Mouse (Mus musculus): ENCODE results near the gene Mta2.
A peak's percentile ranks its signal among the peaks of the same experiment; 100 is the strongest.

Gene Mta2

DNA sequence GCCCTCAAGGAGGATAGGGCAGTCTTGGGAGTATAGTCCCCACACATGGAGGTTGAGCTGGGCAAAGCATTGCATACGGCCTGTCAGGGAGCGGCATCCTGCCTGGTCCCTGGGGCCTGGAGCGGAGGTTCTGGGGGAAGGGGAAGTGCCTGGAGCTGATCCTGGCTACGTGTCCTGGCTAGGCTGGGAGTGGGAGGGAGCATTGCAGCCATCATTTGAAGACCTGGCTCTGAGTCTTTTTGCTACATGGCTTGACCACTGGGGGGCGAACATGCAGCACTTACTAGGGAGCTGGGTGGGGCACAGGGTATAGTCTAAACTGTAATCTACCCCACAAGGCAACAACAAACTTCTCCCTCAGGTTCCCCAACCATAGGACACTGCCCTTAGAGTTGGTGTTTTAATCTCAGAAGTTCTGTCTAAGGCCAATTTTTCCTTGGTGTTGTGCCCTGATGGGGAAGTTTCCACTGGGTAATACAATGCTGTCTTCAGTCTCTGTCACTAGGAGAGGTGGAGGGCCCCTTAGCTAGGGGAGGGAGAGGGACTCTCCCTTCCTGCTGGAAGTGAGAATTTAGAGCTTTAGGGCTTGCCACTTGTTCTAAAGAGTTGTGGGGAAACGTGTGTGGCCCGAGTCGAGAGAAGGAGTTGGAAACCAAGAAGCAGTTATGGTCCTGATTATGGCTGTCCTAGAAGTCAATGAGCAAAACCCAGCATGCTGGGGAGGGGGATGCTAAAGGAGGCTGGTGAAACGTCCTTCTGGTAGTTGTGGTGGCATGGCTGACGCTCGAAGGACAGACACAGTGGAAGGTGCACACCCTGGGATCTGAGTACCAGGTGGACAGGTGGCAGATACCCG lies 51.3 kb downstream of the Mta2 start:
- DNase-seq, result peak; percentile 89 to 93

DNA sequence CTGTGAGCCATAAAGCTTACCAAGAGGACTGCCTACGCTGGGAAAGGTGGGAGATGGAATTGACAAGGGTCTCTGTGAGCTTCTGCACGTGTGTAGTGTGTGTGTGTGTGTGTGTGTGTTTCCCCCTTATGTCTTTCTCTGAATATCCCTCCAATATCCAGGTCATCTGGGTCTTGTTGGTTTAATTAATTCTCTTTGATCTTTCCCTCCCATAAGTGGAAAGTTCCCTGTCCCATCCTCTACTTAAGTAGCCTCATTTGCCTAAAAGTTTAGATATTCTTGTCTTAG lies 51.9 kb downstream of the Mta2 start:
- DNase-seq, result no peak

DNA sequence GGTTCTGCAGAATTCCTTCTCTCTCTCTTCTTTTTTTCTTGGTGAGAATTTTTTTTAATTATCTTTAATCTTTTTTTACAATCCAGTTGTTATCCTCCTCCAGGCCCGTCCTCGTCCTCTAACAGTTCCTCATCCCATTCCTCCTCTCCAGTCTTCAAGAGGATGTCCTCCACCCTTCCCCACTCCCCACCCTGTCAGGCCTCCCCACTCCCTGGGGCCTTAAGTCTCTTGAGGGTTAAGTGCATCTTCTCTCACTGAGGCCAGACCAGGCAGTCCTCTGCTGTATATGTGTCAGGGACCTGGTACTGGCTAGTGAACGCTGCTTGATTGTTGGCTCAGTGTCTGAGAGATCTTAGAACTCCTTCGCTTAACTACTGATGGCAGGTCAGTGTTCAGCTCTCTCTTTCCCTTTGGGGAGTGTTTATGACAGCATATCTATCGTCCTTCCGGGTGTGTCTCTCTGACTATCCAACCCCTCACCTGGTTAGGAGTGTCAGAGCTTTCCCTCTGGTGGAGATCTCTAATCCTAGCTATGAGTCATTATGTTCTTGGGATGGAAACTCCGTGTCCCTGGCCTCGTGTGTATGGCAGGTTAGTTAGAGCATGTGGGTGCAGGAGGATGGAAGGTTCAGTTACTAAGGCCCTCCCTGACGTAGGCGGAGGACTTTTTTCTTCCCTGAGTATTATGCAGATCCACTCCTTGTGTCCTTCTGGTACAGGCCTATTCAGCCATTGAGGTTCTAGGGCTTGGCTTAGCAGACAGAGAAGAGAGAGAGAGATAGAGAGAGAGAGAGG lies 53.3 kb downstream of the Mta2 start:
- DNase-seq, result no peak

DNA sequence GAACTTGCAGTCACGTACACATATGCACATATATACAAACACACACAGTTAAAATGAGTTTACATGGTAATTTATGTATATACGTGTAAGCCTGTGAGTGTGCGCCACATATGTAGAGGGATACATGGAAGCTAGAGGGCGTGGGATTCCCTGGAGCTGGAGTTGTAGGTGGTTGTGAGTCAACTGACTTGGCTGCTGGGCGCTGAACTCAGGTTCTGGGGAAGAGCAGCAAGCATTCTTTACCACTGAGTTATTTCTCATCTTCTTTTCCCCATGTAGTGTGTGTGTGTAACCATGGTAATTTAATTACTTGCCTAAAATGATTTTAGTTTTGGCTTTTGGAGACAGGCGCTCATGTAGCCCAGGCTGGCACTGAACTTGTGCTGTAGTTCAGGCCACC lies 54.9 kb downstream of the Mta2 start:
- no peak for DNase-seq

DNA sequence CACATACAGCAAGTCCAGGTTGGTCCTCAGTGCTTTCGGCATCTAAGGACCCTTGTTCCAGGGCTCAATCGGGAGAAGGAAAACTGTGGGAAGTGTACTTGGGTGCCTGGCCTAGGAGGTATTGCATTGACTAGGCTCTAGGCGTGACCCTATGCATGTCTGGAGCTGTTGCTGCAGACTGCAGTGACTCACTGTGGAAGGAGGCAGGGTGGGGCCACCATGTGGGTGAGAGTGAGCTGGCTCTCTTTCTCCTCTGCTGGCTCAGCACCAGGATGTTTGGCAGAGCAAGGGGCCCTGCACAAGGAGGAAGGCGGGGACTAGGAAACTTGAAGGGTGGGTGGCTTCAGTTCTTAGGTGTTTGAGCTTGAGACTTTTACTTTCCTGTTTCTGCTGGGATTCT lies 55.9 kb downstream of the Mta2 start:
- peak; percentile 91 to 95 for DNase-seq

DNA sequence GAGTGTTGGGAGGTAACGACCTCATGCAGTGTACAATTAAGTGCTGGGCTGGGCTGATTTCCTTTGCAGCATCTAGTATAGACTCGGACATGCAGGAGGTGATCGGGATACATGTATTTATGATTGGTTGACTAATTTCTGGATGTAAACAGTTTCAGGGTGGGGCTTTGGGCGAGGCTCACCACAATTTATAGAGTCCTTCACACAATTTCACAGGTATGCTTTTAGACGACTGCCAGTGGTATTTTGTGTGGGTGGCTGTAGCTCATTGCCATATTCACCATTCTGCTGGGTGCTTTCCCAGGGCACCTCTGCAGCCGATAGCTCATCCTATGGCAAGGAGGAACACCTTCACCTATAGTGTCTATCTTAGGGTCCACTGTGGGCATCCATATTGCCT lies 56.9 kb downstream of the Mta2 start:
- peak in 1 of 2 experiments; percentile 11 for DNase-seq

DNA sequence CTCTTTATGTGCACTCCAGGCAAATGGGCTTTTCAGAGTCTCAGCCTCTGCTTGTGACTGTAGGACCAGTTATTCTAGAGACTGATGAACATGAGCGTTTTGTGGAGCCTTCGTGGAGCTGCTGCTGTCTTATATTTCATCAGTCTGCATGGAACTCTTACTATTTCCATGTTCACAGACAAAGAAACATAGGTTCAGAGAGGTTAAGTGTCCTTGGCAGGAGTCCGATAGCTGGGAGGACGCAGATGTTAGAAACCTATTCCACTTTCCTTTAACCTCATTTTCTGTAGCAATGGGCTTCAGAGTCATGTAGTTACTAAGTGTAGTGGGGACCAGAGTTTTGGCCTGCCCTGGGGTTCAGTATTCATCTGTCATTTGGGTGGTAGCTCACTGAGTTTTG lies 57.5 kb downstream of the Mta2 start:
- peak in 1 of 2 experiments; percentile 5 for DNase-seq
